Mouse (Mus musculus) megakaryocyte, embryonic 14.5 days (primary cell): ENCODE results near the gene Klhl40.

Source experiments
- FLI1 ChIP-seq: IDR thresholded peaks from 2 replicates; pipeline ENCODE4 v1.6.1; 2012; ENCODE audit warnings: low read length, inconsistent platforms, mixed read lengths
- GATA1 ChIP-seq: IDR thresholded peaks from 3 replicates; pipeline ENCODE4 v1.6.1; 2012; ENCODE audit warnings: mixed read lengths, low read length, inconsistent platforms, borderline replicate concordance

DNA sequence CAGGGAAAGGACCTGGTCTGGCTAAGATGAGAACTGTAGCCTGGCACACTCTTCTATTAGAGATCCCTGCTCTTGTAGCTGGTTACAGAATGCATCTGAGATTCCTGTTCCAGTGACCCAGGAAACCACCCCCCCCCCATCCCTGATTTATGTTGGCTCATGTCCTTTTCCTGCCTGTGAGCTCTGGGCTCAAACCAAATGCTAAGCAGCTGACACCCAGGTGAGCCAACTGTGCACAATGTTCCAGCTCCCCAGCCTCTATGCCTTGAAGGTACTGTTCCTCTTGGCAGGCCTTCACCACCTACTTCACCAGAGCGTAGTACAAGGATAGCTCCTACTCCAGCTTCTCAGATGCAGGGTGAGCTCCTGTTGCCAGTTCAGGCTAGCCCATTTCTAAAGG lies 45.6 kb downstream of the Klhl40 start:
- TF ChIP-seq GATA1 (no peak), FLI1 (no peak)
